Mouse (Mus musculus) central nervous system, embryonic 18 days (tissue): Measurements from ENCODE around the gene Casp4. TPM values are rescaled to one million over a fixed set of nuclear protein-coding genes. Genes with fewer than 3 reads are reported as not detected.

Source experiments
- polyA plus RNA-seq: library from polyadenylated mRNA; depleted of rRNA; stranded (reverse); fragments of >200 nt; gene quantifications from 2 replicates; pipeline ENCODE4 v1.2.3, GENCODE M21; 2012; rRNA removed

Casp4 gene
- polyA plus RNA-seq, result 0.98 and 1.2 TPM in 2 replicates

GRCm38 (mm10) chr9:5308561-5308960 lies at the start of gene Casp4:
Gene Casp4, plus strand, starts transcription at chr9:5308828.

GRCm38 (mm10) chr9:5298329-5299131 lies 10.1 kb upstream of the Casp4 start, which contains the start of gene Casp1:
Gene Casp1, plus strand, starts transcription at chr9:5298517.

DNA sequence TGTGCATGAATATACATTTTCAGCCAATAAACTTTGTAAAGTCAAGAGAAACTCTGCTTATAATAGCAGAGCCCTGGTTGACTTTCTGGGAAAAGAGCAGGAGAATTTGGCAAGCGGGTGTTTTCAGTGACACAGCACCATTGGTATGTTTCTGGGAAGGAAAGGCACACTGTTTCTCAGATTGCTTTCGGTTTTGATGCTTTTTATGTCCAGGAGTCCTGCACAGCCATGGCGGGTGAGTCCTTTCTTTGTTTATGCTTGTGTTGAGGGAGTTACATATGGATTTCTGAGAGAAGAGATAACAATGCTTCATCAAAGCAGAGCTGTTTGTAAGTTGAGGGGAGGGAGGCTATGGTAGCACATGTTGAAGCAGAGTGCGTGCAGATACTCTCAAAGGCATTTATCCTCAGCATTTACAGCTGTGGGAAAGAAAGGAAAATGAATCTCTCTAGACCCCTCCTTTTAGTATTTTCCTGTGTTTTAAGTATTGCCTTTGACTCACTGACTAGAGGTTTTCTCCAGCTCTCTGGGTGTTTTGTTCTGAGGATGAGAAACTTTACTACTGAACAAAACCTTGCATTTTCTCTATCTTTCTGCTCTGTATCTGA lies 36.8 kb downstream of the Casp4 start, which contains the start of gene Casp12:
Gene Casp12, plus strand, starts transcription at position 140 of the 608 bp plus-strand sequence.

Other genes starting within 250 kb of the Casp4 start
- gene Casp1, start 10.3 kb upstream of the Casp4 start, polyA plus RNA-seq, result 0.71 and 0.73 TPM in 2 replicates
- 0.51 and 1.2 TPM in 2 replicates for gene Casp12, start 36.6 kb downstream of the Casp4 start, polyA plus RNA-seq